Mouse (Mus musculus): ENCODE measurements around the gene Plagl1.

Gene Plagl1

GRCm38 (mm10) chr10:13060821-13061671, 742 bp downstream of the Plagl1 start:
- no peaks in the 10 kb centered on the region for H3K27me3 ChIP-seq (ENCODE audit: control insufficient read depth, insufficient read depth, low read length, poor library complexity, severe bottlenecking)
- no peaks in the 10 kb centered on the region for H3K36me3 ChIP-seq (ENCODE audit: control insufficient read depth, insufficient read depth, low read length, poor library complexity, severe bottlenecking)
- no peak for DNase-seq (ENCODE audit: low read depth, low spot score)

- Histone ChIP-seq H3K27me3 (ENCODE audit: control insufficient read depth, insufficient read depth, low read length, poor library complexity, severe bottlenecking) (no peaks in the 10 kb centered on the region), H3K36me3 (ENCODE audit: control insufficient read depth, insufficient read depth, low read length, poor library complexity, severe bottlenecking) (no peaks in the 10 kb centered on the region)
- no peak for DNase-seq (ENCODE audit: low read depth, low spot score)
Observed at GRCm38 (mm10) chr10:13062373-13062772, 2.1 kb downstream of the Plagl1 start.

- H3K27me3 ChIP-seq (ENCODE audit: control insufficient read depth, insufficient read depth, low read length, poor library complexity, severe bottlenecking) = no peaks in the 10 kb centered on the region
- no peaks in the 10 kb centered on the region for H3K36me3 ChIP-seq (ENCODE audit: control insufficient read depth, insufficient read depth, low read length, poor library complexity, severe bottlenecking)
- no peak for DNase-seq (ENCODE audit: low read depth, low spot score)
Observed at GRCm38 (mm10) chr10:13063457-13063856, 3.2 kb downstream of the Plagl1 start.

- no peak for DNase-seq (ENCODE audit: low read depth, low spot score)
- Histone ChIP-seq H3K27me3 (ENCODE audit: control insufficient read depth, insufficient read depth, low read length, poor library complexity, severe bottlenecking) (no peaks in the 10 kb centered on the region), H3K36me3 (ENCODE audit: control insufficient read depth, insufficient read depth, low read length, poor library complexity, severe bottlenecking) (no peaks in the 10 kb centered on the region)
Observed at GRCm38 (mm10) chr10:13065129-13065752, 4.9 kb downstream of the Plagl1 start.

GRCm38 (mm10) chr10:13071031-13071430, 10.7 kb downstream of the Plagl1 start:
- H3K27me3 ChIP-seq (ENCODE audit: control insufficient read depth, insufficient read depth, low read length, poor library complexity, severe bottlenecking) = no peaks in the 10 kb centered on the region
- DNase-seq (ENCODE audit: low read depth, low spot score) = no peak

GRCm38 (mm10) chr10:13076807-13077532, 16.7 kb downstream of the Plagl1 start:
- H3K27me3 ChIP-seq (ENCODE audit: control insufficient read depth, insufficient read depth, low read length, poor library complexity, severe bottlenecking) = no peaks in the 10 kb centered on the region
- no peaks in the 10 kb centered on the region for H3K36me3 ChIP-seq (ENCODE audit: control insufficient read depth, insufficient read depth, low read length, poor library complexity, severe bottlenecking)
- DNase-seq (ENCODE audit: low read depth, low spot score) = no peak

More at GRCm38 (mm10) chr10:13071031-13071430, 10.7 kb downstream of the Plagl1 start:
- H3K36me3 ChIP-seq (ENCODE audit: control insufficient read depth, insufficient read depth, low read length, poor library complexity, severe bottlenecking) = no peaks in the 10 kb centered on the region

- no peaks in the 10 kb centered on the region for H3K27me3 ChIP-seq (ENCODE audit: control insufficient read depth, insufficient read depth, low read length, poor library complexity, severe bottlenecking)
- no peaks in the 10 kb centered on the region for H3K36me3 ChIP-seq (ENCODE audit: control insufficient read depth, insufficient read depth, low read length, poor library complexity, severe bottlenecking)
- DNase-seq (ENCODE audit: low read depth, low spot score) = no peak
Observed at GRCm38 (mm10) chr10:13082459-13082858, 22.2 kb downstream of the Plagl1 start.

- no peaks in the 10 kb centered on the region; the same call in 1 of the 2 replicates for H3K27me3 ChIP-seq (ENCODE audit: control insufficient read depth, insufficient read depth, low read length, poor library complexity, severe bottlenecking)
- H3K36me3 ChIP-seq (ENCODE audit: control insufficient read depth, insufficient read depth, low read length, poor library complexity, severe bottlenecking) = no peaks in the 10 kb centered on the region
- DNase-seq (ENCODE audit: low read depth, low spot score) = peak; percentile 24
Observed at GRCm38 (mm10) chr10:13090596-13091424, 30.5 kb downstream of the Plagl1 start.

- no peaks in the 10 kb centered on the region; the same call in 1 of the 2 replicates for H3K27me3 ChIP-seq (ENCODE audit: control insufficient read depth, insufficient read depth, low read length, poor library complexity, severe bottlenecking)
Observed at GRCm38 (mm10) chr10:13092996-13093395, 32.7 kb downstream of the Plagl1 start.

GRCm38 (mm10) chr10:13098895-13099294, 38.6 kb downstream of the Plagl1 start:
- H3K36me3 ChIP-seq (ENCODE audit: control insufficient read depth, insufficient read depth, low read length, poor library complexity, severe bottlenecking) = no peaks in the 10 kb centered on the region
- no peaks in the 10 kb centered on the region for H3K27me3 ChIP-seq (ENCODE audit: control insufficient read depth, insufficient read depth, low read length, poor library complexity, severe bottlenecking)
- no peak for DNase-seq (ENCODE audit: low read depth, low spot score)

More at GRCm38 (mm10) chr10:13092996-13093395, 32.7 kb downstream of the Plagl1 start:
- DNase-seq (ENCODE audit: low read depth, low spot score) = no peak
- H3K36me3 ChIP-seq (ENCODE audit: control insufficient read depth, insufficient read depth, low read length, poor library complexity, severe bottlenecking) = no peaks in the 10 kb centered on the region

- H3K36me3 ChIP-seq (ENCODE audit: control insufficient read depth, insufficient read depth, low read length, poor library complexity, severe bottlenecking) = no peaks in the 10 kb centered on the region
- DNase-seq (ENCODE audit: low read depth, low spot score) = no peak
- H3K27me3 ChIP-seq (ENCODE audit: control insufficient read depth, insufficient read depth, low read length, poor library complexity, severe bottlenecking) = no peaks in the 10 kb centered on the region
Observed at GRCm38 (mm10) chr10:13100061-13100648, 39.9 kb downstream of the Plagl1 start.

- no peaks in the 10 kb centered on the region for H3K27me3 ChIP-seq (ENCODE audit: control insufficient read depth, insufficient read depth, low read length, poor library complexity, severe bottlenecking)
- no peaks in the 10 kb centered on the region for H3K36me3 ChIP-seq (ENCODE audit: control insufficient read depth, insufficient read depth, low read length, poor library complexity, severe bottlenecking)
- DNase-seq (ENCODE audit: low read depth, low spot score) = no peak
Observed at GRCm38 (mm10) chr10:13102360-13102759, 42.1 kb downstream of the Plagl1 start.

- H3K36me3 ChIP-seq (ENCODE audit: control insufficient read depth, insufficient read depth, low read length, poor library complexity, severe bottlenecking) = no peaks in the 10 kb centered on the region
- DNase-seq (ENCODE audit: low read depth, low spot score) = peak; percentile 61
- H3K27me3 ChIP-seq (ENCODE audit: control insufficient read depth, insufficient read depth, low read length, poor library complexity, severe bottlenecking) = no peaks in the 10 kb centered on the region
Observed at GRCm38 (mm10) chr10:13103838-13104237, 43.5 kb downstream of the Plagl1 start.

Data from splenic B cell, adult 2 months (primary cell).